Mouse (Mus musculus) E14TG2a.4 (cell line): Measurements from ENCODE around the gene Cc2d2b.

Experiments used
- CTCF ChIP-seq: conservative IDR thresholded peaks from 2 replicates; pipeline ENCODE4 v1.5.1; 2014; ENCODE audit warnings: low read length
- NANOG ChIP-seq: IDR thresholded peaks from 2 replicates; pipeline ENCODE4 v1.6.1; 2014; ENCODE audit warnings: borderline replicate concordance, low read length, mixed read lengths

- TF ChIP-seq CTCF (no peak), NANOG (no peak)
Observed at GRCm38 (mm10) chr19:40812778-40813177, 64.2 kb downstream of the Cc2d2b start.
